Comparison of ENCODE assay signal across 23 mouse cellular contexts in genomic region chr1:190347610-190348009, GRCm38 (mm10).
"Had no signal": no experiment of that assay in that cellular context is flagged by ENCODE, and none has a peak within 500 bp of the region (broad histone marks: within the 10 kb centered on the region; RNA-seq: fewer than 3 reads in every experiment).

No protein-coding gene starts in this region.

- H3K9me3 ChIP-seq: limb, embryonic 15.5 days; midbrain, embryonic 10.5 days; neural tube, embryonic 12.5 days; neural tube, embryonic 15.5 days had no signal

- H3K9ac ChIP-seq: limb, embryonic 15.5 days; liver, embryonic 14.5 days; liver, postnatal 0 days; lung, embryonic 14.5 days; neural tube, embryonic 12.5 days; neural tube, embryonic 15.5 days had no signal

- H3K4me3 ChIP-seq: left cerebral cortex, adult 2 months; limb, embryonic 15.5 days; midbrain, embryonic 10.5 days; neural tube, embryonic 12.5 days; neural tube, embryonic 15.5 days had no signal

- H3K4me2 ChIP-seq: limb, embryonic 15.5 days; liver, embryonic 11.5 days; lung, embryonic 14.5 days; neural tube, embryonic 12.5 days; neural tube, embryonic 15.5 days had no signal

- H3K27me3 ChIP-seq: neural tube, embryonic 12.5 days had no signal

- H3K36me3 ChIP-seq: limb, embryonic 15.5 days; midbrain, embryonic 10.5 days; neural tube, embryonic 12.5 days; neural tube, embryonic 15.5 days had no signal

- DNase-seq: kidney, adult 18-20 months; kidney, postnatal 36 days; layer of hippocampus, postnatal 36 days; liver, postnatal 0 days; lung, embryonic 14.5 days; midbrain, embryonic 14.5 days; right cerebral cortex, adult 18-20 months; right cerebral cortex, postnatal 14 days; right cerebral cortex, postnatal 4 days; thymus, postnatal 25 days had no signal

- ATAC-seq: inflammation-experienced regulatory T-cells, adult 6 months; intestine, embryonic 16.5 days; liver, postnatal 0 days; lung, postnatal 0 days had no signal

- H3K27ac ChIP-seq: kidney, postnatal 0 days; left cerebral cortex, adult 2 months; limb, embryonic 15.5 days; liver, embryonic 14.5 days; macrophage; midbrain, embryonic 10.5 days; neural tube, embryonic 12.5 days; neural tube, embryonic 15.5 days; stomach, postnatal 0 days had no signal

- H3K4me1 ChIP-seq: neural tube, embryonic 12.5 days had no signal
